Mouse (Mus musculus) brain, embryonic 14.5 days (tissue): ENCODE results near the gene Med27.

Source experiments
- CTCF ChIP-seq: fragments of 200-500 bp; IDR thresholded peaks from 2 replicates; pipeline ENCODE4 v1.5.1; 2012; ENCODE audit warnings: inconsistent platforms, mild to moderate bottlenecking, moderate library complexity, borderline replicate concordance; ENCODE audit not compliant: insufficient read depth, insufficient read length; ENCODE audit errors: extremely low read depth
- POLR2A ChIP-seq: fragments of 200-500 bp; IDR thresholded peaks from 2 replicates; pipeline ENCODE4 v1.6.1; 2012; ENCODE audit warnings: mild to moderate bottlenecking, inconsistent platforms, borderline replicate concordance; ENCODE audit not compliant: poor library complexity, insufficient read depth, insufficient read length, severe bottlenecking; ENCODE audit errors: extremely low read depth

DNA sequence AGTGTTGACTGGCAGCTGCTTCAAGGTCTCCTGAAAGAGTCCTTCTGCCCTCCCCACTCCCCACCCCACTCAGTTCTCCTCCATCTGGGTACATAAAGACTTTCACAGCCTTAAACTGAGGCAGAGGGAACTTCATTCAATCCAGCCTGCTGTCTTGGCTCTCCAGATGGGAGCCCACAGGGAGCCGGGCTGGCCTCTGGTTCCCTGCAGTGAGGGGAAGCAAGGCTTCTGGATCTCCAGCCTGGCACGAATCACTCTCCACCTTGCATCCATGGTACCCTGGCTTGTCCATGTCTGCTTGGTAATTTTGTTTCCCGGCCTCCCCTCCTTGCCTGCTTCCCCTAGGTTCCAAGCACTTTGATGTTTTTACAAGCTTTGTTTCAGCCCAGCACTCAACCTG lies 172.8 kb downstream of the Med27 start:
- no peak for TF ChIP-seq CTCF
- TF ChIP-seq POLR2A, result no peak
